Mouse (Mus musculus): ENCODE data around the gene Trpm8. TPM values are rescaled to one million over a fixed set of nuclear protein-coding genes. Genes with fewer than 3 reads are reported as not detected.
A peak's percentile ranks its signal among the peaks of the same experiment; 100 is the strongest.

Gene Trpm8
- total RNA-seq, 2 experiments from 2014 or later = not detected

DNA sequence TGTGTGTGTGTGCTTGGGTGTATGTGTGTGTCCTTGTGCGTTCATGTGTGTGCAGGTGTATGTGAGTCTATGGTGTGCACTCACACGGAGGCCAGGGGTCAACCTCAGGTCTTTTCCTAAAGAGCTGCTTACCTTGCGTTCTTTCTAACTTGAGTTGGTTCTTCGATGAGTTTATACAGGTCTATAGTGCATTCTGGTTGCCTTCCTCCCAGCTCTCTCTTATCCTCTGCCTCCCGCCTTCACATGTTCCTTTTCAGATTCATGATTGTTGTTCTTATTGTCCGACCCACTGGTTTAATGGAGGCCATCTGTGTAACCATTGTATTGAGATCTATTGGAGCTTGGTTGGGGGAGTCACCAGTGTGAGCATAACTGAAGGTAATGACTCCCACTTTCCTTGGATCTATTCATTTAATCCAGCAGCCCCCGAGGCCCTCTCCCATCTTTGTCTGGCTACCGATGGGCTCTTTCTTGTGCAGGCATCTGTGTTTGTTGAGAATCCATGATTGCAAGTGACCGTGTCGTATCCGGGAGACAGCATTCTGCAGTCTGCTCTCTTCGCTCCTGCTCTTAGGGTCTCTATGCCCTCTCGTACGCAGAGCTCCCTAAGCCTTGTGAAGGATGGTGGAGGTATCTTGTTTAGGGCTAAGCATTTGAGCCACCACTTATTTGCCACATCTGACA lies 24.7 kb downstream of the Trpm8 start:
- no peak for DNase-seq

- DNase-seq = no peak
Measured at GRCm38 (mm10) chr1:88303762-88304161, 26.3 kb downstream of the Trpm8 start.

- no peak for DNase-seq
Measured at GRCm38 (mm10) chr1:88304261-88304985, 27.0 kb downstream of the Trpm8 start.

DNA sequence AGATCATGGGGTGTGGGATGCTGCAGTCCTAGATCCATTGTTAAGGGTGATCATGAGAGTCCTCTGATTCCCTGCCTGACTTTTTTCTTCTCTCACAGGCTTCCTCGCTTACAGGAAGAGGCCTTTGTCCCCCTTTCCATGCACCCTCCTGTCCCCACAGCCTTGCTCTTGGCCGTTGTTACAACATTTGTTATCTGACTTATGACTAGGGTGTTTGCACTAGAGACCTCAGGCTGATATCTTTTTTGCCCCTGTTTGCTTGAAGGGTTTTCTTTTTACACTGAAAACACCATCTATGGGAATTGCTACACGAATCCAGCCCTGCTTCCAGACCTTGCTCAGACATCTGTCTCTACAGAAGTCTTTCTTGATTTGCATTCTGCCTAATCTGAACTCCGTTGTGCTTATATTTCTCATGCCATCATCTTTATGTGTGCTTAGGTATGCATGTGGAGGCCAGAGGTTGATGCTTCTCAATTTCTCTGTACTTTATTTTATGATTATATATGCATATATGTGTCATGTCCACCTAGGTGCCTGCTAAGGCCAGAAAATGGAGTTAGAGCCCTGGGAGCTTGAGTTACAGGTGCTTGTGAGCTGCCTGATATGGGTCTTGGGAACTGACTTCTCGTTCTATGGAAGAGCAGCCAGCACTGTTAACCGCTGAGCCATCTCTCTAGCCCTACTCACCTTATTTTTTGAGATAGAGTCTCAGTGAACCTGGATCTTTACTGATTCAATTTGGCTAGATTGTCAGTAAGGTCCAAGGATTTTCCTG lies 27.7 kb downstream of the Trpm8 start:
- DNase-seq = no peak

- DNase-seq = no peak
Measured at GRCm38 (mm10) chr1:88306543-88306942, 29.1 kb downstream of the Trpm8 start.

- DNase-seq = no peak
Measured at GRCm38 (mm10) chr1:88307180-88307579, 29.7 kb downstream of the Trpm8 start.

GRCm38 (mm10) chr1:88309020-88309419 lies 31.6 kb downstream of the Trpm8 start:
- no peak for DNase-seq

GRCm38 (mm10) chr1:88309905-88310304 lies 32.4 kb downstream of the Trpm8 start:
- DNase-seq = no peak

DNA sequence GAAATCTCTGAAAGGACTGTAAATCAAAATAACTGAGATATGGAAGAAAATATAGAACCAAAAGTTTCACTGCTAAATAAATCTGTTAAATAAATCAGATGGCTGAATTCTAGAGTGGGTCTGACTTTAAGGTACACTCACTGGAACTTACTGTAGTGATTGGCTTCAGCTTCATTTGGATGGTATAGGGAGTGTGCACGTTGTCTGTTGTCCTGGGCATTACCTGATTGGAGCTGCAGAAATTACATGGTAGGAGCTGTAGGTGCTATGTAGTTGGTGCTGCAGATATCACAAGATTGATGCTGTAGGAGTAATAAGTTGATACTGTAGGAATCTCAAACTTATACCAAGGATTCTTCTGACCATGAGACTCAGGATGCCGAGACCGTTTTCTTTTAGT lies 32.9 kb downstream of the Trpm8 start:
- no peak for DNase-seq

GRCm38 (mm10) chr1:88317279-88317678 lies 39.8 kb downstream of the Trpm8 start:
- DNase-seq = peak in 1 of 2 experiments; percentile 10

GRCm38 (mm10) chr1:88318531-88319060 lies 41.1 kb downstream of the Trpm8 start:
- DNase-seq = peak; percentile 61 to 68

DNA sequence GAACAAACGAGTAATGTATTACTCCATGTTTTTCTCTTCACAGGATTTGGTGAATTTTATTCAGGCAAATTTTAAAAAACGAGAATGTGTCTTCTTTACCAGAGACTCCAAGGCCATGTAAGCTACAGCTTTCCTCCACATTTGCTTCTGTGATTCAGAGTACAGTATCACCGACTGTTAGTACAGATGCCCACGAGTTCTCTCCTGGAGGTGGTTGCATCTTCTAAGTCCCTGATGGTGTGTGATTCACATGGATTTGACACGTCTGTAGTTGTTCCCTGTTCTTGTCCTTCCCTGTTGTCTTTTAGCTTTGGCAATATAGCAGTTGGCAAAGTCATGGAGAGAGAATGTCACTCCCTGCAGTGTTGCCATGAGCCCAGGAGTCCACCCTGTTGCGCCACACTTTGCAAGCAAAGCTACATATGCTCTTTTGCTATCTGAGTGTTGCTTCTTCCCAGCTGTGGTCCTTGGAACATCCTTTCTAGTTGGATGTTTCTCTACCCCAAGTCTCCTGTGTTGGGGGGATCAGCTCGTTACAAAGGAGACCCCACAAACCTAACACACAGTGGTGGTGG lies 43.4 kb downstream of the Trpm8 start:
- peak; percentile 42 to 55 for DNase-seq

DNA sequence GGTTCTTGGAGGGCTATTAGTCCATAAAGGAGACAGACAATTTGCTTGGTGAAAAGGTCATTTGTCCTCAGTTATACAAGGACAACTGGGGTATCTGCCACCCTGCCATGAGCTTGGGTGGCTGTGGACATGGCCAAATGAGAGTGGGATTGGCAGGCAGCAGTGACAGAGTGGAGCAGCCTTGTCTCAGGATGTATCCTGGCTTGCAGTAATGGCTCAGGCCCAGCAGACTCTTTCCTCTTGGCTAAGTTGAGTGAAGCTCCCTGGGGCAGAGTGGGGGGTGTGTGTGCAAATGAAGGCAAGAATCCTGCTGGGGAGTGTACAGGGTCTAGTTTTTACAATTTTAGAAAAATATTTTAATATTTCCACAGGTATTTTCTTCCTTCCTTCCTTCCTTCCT lies 44.7 kb downstream of the Trpm8 start:
- no peak for DNase-seq

DNA sequence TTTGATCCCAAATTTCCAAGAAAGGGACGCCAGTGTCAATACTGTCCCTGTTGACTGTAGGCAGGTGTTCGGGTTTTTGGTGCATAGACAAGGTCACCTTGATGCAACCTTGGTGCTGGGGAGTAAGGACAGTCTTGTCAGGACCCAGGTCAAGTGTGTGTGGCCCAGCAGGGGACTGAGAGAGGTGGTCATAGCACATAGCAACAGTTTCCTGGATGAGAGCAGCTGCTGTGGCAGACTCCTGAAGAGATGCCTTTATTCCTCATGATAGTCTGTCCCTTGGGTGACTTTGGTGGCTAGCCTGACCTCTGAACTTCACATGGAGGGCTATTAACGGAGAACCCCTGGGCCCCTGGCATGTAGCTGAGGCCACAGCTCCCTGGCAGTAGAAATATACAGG lies 45.6 kb downstream of the Trpm8 start:
- no peak for DNase-seq

GRCm38 (mm10) chr1:88339481-88339880 lies 62.0 kb downstream of the Trpm8 start:
- DNase-seq = peak; percentile 54 to 63

DNA sequence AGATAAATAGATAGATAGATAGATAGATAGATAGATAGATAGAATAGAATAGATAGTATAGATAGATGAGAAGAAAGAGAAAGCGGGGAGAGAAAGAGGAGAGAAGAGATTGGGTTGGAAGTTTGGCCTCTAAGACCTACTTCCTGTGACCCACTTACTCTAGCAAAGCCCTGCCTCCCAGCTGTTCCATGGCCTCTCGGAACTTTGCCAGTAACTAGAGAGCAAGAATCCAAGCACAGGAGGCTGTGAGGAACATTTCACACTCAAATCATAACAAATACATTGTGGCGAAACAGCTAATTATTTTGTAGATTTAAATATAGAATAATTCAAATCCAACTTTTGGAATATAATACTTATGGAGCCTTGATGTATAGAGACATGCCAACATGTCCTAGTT lies 65.2 kb downstream of the Trpm8 start:
- no peak for DNase-seq

DNA sequence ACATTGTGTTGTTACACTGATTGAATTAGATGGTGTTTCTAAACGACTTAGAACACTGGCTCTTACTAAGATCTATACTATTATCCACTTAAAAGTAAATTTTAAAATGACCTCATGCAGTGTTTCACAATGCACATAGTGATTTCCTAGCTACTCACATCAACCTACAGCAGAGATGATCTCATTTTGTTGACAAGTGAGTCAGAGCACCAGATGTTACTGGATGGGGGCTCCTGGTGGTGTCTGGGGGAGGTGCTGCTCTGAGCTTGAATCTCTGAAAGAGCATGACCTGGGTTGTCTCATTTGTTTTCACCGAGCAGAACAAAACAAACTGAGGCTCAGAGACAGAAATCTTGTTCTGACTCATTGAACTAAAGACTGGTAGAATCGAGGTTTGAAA lies 68.1 kb downstream of the Trpm8 start:
- DNase-seq = peak in 1 of 2 experiments; percentile 8

GRCm38 (mm10) chr1:88348496-88349005 lies 71.1 kb downstream of the Trpm8 start:
- DNase-seq = peak in 1 of 2 experiments; percentile 10

GRCm38 (mm10) chr1:88350761-88351160 lies 73.3 kb downstream of the Trpm8 start:
- DNase-seq = no peak

GRCm38 (mm10) chr1:88355025-88355424 lies 77.6 kb downstream of the Trpm8 start:
- no peak for DNase-seq

- DNase-seq = no peak
Measured at GRCm38 (mm10) chr1:88355681-88356080, 78.2 kb downstream of the Trpm8 start.

- DNase-seq = no peak
Measured at GRCm38 (mm10) chr1:88356616-88357015, 79.2 kb downstream of the Trpm8 start.

All from adrenal gland, postnatal 36 days (tissue).